Mouse (Mus musculus) thymus, adult 2 months (tissue): Measurements from ENCODE around the gene Gm14406.

Experiments
- CTCF ChIP-seq: fragments of 200-500 bp; IDR thresholded peaks from 2 replicates; pipeline ENCODE4 v1.5.1; 2012; ENCODE audit warnings: mild to moderate bottlenecking, control low read depth, low read length, moderate library complexity, borderline replicate concordance; ENCODE audit not compliant: control insufficient read depth, poor library complexity, insufficient read depth; ENCODE audit errors: extremely low read depth
- POLR2A ChIP-seq: fragments of 200-500 bp; IDR thresholded peaks from 2 replicates; pipeline ENCODE4 v1.6.1; 2012; ENCODE audit warnings: mild to moderate bottlenecking, low read length, control low read depth, moderate library complexity; ENCODE audit not compliant: control insufficient read depth, poor library complexity, insufficient read depth; ENCODE audit errors: extremely low read depth

- TF ChIP-seq POLR2A = no peak
- TF ChIP-seq CTCF = no peak
Measured at GRCm38 (mm10) chr2:177535876-177536275, 42.1 kb downstream of the Gm14406 start.
